Mouse (Mus musculus): ENCODE results near the gene Map3k14.

The Map3k14 gene

DNA sequence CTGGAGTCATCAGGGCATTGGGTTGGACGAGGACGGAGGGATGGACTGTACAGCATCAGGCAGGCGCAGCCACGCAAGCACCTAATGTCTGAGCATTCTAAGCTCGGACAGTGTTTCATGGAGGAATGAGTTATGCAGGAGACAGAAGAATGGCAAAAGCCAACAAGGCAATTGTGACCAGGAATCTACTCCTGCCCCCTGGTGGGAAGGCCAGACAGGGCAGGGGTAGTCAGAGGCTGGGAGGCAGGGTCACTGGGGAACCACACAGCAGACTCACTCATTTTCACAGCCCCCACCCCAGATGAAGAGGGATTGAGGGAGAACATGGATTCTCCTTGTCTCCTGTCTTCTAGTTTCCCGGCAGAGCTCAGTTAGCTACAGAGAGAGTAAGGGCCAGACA lies 4.7 kb upstream of the Map3k14 start:
- DNase-seq (ENCODE audit: low read depth, low spot score) = no peak

DNA sequence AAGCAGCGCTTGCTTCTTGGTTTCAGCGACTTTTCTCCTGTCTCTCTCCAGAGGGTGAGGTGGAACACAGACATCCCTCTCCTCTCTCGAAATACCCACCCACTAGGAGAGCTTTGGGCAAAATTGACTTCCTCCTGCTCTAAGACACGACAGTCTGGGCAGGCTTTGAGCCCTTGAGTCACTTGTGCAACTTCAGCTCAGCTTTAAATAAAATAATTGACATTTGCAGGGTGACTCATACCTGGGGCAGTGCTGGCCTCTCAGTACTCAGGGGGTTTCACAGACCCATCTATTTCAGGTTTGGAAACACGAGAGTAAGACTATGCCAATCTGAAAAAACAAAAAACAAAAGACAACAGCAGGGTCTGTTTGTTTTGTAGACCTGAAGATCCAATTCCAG lies 2.2 kb upstream of the Map3k14 start:
- no peak for DNase-seq (ENCODE audit: low read depth, low spot score)

DNA sequence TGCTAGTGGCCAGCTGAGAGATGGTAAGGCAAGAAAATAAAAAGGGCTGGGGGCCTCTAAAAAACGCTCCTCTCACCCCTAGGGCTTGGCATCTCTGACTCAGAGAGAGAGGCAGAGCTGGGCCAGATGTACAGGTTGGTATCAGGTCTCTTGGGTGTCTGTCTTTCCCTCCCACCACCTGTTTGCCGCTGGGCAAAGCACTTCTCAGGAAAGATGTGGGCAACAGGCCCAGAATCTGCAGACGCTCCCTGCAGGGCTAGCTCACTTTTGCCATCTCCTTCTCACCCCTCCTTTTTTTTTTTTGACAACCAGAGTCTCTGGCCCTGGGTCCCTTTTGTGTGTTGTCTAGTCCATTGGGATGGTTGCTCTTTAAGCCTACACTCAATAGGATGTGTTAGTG lies 1.6 kb upstream of the Map3k14 start:
- no peak for DNase-seq (ENCODE audit: low read depth, low spot score)

DNA sequence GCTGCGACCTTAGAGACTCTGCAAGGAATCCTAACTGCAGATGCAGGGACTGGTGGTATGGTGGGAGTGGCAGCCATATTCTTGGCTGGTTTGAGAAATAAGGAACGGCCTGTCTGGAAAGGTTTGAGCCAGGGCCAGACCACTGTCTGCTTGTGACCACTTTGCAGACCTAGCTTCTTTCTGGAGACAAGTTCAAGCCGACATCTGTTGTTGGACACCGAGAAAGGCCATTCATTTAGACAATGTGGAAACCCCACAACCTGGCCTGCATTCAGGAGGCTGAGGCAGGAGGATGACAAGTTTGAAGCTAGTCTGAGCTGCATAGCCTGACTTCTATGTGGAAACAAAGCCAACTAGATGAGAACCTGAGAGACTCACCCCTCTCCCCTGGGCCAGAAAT lies 1.1 kb upstream of the Map3k14 start:
- DNase-seq (ENCODE audit: low read depth, low spot score) = no peak

DNA sequence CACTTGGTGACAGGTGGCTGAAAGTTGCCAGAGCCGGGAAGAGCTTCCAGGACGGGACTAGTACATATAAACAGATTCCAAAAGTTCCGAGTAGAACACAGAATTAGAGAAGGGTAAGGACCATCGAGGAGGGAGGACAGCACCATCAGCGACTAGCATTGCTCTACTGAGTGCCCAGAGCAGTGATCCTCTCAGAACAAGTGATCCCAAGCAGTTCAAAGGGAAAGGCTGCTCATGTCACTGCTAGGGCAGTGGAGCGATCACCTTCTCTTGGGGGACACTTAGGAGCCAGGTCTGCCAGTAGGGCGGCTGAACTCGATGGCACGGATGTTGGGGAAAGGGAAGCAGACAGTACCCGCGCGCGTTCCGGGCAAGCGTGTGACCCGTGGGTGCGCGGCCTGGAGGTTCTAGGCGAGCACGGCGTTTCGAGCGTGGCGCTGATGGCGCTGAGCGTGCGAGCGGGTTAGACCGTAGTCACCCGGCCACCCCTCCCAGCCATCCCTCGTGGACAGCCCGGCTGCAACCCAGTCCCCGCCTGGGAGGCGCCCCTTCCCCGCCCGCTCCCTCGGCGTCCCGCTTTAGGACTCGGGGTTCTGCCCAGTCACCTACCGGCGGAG lies 435 bp downstream of the Map3k14 start:
- DNase-seq (ENCODE audit: low read depth, low spot score) = no peak

DNA sequence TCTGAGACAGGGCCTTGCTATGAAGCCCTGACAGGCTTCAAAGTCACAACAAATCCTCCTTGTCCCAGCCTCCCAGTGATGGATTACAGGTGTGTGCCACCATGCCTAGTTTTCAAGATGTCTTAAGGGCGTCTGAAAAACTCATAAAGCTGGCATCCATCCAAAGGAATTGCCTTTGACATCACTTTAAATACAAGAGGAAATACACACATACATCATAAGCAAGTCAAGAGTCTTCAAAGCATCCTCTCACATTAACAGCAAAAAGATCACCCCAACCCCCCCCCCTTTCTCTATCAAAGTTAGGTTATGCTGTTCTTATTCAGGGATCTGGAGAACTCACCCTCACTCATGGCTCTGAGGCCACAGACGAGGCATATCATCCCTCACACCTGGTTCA lies 1.4 kb downstream of the Map3k14 start:
- DNase-seq (ENCODE audit: low read depth, low spot score) = no peak

DNA sequence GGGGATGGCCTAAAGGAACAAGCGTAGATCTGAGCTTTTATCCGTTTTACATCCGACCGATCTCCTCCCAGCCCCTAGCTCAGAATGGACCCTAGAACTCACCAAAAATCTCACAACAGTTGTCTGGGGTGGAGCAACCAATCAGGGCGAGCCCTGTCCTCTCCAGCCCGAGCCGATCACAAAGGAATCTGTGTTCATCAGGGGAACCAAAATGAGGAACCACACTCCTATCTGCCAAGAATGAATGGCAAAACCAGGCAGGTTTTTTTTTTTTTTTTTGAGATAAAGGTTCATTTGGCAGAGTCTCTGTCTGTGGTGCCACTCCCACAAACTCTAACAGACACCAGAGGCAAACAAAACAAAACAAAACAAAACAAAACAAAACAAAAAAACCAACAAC lies 2.1 kb downstream of the Map3k14 start:
- DNase-seq (ENCODE audit: low read depth, low spot score) = no peak

DNA sequence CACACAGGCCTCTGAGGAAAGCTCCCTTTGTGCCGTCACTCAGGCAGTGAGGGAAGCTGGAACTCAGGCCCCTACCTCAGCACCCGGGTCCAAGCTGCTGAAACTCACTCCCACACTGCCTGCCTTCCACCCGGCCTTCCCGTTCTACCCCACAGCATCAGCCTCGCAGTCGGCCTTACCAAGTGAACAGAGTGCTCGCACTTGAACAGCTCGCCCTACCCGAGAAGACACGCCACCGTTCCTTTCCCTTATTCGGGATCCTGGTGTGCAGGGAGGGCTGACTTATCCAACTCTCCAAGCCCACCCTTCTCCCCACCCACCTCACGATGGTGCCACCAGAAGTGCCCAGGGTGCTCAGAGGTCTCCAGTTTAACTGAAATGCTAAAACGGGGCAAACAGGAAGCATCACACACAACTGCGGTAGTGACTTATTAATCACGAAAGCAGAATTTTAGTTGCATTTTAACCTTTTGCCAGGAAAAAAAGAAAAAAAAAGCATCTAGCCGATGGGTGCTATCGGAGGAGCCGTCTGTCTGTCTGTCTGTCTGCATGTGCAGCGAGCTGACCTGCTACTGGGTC lies 2.8 kb downstream of the Map3k14 start:
- DNase-seq (ENCODE audit: low read depth, low spot score) = no peak

DNA sequence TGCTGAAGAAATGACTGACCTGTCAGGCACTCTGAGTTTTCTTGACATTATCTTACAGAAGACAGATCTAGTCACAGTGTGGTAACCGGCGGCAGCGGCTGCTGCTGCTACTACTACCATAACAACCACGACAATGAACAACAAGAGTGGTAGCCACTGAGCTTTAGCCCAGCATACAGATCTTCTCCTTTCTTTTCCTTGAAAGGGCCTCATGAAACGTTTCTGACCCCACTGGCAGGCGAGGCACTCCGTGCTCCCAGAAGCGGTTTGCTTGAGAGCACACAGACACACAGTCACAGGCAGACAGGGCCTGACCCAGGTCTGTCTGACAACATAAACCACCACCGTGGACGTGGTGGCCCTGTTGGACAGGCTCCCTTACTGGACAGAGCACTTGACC lies 3.7 kb downstream of the Map3k14 start:
- DNase-seq (ENCODE audit: low read depth, low spot score) = no peak

DNA sequence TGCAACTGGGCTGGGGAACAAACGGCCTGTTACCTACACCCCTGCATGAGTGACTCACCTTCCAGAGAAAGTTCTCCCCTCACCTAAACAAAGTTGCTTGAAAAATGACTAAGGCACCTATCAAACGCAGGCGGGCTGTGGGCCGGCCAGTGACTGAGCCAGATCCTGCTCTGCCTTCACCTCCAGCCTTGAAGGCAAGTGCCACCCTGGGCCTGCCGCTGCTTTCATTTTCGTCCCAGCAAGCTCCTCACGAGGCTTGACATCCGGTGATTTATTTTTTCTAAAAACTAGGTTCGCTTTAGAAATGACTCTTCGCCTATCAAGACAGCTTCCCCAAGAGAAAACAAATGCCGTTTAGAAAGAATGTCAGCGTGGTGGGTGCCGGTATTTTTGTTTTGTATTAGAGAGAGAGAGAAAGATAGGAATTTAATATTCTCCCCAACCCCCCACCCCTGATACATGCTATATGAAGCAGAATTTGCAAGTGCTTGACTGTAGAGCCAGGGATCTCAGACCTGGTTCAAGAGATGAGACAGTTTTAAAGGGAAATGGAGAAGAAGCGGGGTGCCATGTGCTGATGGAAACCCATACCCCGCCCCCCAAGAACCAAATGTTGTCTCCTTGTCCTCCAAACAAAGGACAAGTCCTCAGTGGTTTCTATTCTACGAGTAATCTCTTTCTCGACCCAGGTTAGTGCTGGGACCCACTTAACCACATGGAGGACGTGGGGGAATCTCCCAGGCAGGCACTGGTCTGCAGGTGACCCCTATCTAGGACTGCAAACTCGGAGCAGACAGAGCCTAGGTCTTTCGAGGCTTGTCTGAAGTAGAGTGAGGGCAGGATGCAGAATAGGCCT lies 4.6 kb downstream of the Map3k14 start:
- DNase-seq (ENCODE audit: low read depth, low spot score) = no peak

DNA sequence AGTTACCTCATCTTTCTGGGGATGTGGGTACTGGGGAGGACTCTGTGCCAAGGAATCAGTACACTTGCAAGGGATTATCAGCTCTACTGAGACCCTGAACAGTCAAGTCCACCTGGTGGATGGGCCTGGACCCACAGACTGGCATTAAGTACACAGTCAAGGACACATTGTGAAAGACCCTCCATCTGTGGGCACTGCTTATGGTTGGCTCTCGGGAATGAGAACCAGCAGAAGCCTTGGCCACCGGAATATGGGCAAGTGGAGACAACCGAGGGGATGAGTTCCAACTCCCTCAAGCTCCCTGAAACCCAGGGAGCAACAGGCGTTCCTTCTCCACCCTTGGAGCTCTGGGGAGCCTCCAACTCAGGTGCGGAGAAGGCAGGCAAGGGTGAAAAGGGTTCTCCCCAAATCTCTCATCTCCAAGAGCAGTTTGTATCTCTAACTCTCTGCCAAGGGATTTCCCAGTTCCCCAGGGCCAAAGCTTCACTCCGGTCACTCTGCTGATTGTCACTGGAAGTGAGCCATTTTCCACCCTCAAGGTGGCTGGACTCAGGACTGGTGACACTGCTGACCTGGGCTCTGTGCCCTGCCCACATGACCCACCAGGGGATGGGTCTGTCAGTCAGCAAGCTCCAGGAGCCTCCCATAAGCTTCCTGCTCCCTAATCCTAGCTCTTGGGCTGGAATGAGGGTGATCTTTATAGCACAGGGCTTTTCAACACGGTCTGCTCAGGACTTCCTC lies 5.4 kb downstream of the Map3k14 start:
- DNase-seq (ENCODE audit: low read depth, low spot score) = no peak

DNA sequence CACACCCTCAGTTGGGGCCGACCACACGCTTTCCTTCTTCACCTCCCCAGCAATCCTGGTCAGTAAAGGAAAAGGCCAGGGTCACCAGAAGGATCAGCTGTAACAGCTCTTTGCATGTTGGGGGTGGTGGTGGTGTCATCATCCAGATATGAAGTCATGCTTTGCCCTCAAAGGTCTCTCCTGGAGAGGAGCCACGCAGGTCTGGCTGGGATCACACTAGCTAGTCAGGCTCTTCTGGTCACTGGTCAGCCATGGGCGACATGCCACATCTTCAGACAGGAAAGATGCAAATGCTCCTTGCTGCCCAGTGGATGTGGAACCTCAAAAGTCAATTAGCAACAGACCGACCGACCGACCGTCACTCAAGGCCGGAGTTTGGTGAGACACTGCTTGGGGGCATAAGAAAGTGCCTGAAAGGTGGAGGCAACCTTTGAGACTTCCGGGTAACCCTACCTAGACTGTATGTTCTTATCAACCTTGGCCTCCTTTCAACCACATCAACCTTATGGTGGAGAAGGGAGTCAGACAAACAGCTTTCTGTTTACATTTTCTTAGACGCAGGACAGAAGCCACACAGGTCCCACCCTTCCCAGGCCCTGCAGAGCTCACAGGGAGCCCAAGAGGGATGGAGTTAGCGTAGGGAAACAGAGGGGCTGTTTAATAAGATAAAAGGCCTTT lies 6.6 kb downstream of the Map3k14 start:
- no peak for DNase-seq (ENCODE audit: low read depth, low spot score)

DNA sequence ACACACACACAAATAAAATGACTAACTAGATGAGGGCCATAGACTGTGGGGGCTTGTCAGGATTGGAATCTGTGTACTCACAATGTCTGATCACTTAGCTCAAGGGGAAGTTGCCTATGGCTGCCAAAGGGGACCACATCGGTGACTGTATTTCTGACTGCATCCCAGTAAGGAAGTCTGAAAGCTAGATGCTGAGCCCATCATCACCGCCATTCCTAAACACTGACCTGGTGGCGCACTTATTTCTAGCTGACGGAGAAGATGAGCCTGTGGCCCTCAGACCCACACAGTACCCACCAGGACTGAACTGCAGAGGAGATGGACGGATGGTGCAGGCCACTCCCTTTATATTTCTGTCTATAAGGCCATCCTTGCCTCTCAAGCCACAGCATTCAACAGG lies 7.2 kb downstream of the Map3k14 start:
- DNase-seq (ENCODE audit: low read depth, low spot score) = no peak

DNA sequence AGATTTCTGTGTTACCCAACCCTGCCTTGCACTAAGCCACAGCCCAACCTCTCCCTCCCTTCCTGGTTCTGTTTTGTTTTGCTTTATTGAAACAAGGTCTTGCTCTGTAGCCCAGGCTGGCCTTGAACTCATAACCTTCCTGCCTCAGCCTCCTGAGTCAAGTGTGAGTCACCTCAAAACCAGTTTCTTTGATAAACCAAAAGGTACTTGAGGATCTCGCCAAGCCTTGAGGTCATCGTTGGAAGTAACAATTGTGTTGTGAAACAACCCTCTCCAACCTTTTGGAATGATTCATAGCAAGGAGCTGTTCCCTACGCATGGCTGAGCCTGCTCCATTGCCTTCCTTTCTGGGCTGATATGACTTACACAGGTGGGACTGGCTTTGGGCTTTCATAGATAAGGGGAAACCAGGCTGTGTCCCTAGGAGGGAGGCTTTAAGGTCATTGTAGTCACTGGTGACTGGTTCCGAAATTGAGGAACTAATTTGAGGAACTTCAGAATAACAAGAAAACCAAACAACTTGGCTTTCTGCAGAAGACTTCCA lies 9.3 kb downstream of the Map3k14 start:
- no peak for DNase-seq (ENCODE audit: low read depth, low spot score)

DNA sequence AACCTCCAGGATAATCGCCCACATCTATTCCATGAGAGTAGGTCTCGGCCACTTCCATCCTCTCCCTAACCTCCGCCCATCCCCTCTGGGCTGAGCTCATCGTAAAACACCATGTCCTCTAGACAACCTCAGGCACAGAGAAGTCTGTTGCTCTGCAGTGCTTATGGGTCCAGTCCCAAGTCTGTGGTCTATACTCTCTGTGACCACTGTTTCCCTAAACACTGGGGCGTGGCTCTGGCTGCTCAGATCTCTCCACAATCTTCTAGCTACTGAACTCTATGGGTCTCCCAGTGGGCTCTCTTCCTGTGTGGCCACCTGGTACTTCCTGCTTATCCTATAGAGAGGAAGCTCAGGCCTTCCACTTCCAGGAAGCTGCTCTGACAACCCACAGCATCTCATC lies 13.7 kb downstream of the Map3k14 start:
- no peak for DNase-seq (ENCODE audit: low read depth, low spot score)

DNA sequence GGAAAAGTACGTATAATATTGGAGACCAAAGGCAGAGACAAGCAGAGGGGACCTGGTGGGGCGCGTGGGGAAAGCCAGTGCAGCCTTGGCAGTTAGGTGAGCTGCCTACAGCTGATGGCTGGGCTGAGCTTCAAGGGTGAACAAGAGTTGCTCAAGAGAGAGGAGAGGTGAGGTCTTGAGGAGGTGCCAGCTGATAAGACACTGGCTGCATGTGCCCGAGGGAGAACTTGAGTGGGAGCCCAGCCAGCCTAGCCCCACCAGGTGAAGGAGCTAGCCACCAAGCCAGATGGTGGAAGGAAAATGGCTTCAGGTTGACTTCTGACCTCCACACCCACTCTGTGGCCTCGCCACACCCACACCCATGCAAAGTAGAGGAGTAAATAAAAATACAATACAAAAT lies 14.9 kb downstream of the Map3k14 start:
- DNase-seq (ENCODE audit: low read depth, low spot score) = no peak

DNA sequence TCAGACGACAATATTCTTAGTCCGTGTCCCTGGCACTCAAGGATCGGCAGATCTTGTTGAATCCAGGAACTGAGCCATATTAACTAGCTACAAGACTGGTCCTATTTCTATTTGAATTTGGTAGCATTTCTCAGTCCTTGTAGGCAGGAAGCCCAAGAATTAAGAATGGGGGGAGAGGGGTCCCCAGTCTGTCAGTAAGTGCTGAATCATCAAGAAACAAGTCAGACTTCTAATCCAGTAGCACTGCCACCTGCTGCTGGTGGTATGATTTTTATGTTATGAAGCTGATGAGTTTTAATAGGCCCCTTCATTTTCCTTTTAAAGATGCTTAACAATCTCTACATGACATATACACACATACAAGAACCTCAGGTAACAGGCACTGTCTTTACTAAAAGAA lies 16.9 kb downstream of the Map3k14 start:
- DNase-seq (ENCODE audit: low read depth, low spot score) = no peak

DNA sequence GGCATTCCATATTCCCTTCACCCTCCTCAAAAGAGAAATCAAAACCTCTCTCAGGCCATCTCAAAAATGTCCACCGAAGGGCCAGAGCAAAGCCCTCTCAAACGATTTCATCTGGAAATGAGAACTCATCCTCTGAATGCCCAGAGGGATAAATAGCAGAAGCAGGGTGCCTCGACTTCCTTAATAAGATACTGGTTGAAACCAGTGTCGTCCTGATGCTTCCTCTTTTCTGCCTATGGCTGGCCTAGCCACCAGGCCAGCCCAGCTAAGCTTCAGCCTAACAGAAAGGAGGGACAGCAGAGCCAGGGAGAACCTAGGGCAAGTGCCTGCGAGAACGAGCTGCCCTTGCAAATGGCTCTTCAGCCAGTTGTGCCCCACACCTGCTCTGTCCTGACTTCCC lies 17.8 kb downstream of the Map3k14 start:
- no peak for DNase-seq (ENCODE audit: low read depth, low spot score)

DNA sequence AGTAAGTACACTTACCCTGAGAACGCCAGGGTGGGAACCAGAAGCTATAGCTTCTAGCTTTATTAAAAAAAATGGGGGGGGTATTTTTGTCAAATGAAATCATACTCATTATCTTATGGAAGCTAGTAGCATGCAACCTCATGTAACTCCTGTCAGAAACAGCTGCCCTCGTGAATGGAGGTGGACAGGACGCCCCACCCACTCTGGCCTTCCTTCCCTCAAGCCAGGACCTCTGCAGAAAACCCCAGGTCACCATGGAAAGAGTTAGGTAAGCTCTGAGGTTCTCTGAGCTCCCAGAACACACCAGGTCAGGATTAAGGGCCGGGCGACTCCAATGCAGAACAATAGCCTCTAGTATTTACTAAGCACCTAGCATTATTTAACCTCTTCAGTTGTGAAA lies 18.4 kb downstream of the Map3k14 start:
- DNase-seq (ENCODE audit: low read depth, low spot score) = no peak

DNA sequence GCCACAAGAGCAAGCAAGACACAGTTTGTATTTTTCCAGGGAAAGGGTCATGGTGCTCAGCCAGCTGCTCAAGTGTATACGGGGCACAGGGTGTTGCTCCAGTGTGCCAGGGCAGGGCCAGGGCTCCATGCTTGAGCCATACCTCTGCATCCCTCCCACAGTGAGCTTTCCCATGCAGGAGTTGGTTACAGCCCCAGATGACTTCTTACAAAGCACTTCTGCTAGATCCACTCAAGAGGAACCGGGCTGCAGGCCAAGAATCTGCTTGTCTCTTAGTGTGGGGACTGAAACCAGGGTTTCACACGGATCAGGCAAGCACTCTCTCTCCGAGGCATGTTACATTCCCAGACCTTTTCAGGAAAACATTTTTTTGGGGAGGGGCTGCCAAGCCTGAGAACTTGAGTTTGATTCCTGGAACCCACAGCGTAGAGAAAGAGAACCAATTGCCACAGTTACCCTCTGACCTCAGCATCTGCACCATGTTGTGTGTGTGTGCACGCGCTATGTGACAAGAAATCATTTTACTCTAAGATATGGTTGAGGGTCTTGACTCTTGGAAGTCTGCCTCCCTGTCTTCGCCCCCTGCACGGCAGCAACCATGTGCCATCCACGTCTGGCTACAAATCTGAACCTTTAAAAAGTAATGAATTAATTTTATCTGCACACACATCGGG lies 19.6 kb downstream of the Map3k14 start:
- DNase-seq (ENCODE audit: low read depth, low spot score) = no peak

DNA sequence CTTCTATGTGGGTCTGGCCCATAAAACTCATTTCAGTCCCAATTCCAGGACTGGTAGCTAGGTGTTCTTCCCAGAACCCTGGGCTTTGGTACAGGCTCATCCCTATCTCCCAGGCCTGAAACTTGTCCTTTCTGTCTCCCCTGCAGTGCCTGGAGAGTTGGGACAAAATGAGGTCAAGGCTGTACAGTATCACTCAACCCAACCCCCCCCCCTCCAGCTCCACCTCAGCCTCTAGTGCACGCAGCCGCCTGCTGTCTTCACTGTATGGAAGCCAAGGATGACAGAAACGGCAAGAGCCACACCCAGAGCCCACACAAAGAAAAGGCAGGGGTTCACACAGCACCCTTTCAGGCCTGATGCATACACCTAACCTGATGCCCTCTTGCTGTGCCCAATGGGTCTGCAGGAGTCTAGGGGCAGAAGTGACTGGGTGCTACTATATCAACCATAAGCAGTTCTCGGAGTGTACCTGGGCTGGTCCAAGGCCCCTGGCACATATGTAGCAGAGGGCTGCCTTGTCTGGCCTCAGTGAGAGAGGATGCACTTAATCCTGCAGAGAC lies 20.5 kb downstream of the Map3k14 start:
- DNase-seq (ENCODE audit: low read depth, low spot score) = no peak
